Mouse (Mus musculus) kidney, postnatal 0 days (tissue): ENCODE data around the gene Rere. TPM values are rescaled to one million over a fixed set of nuclear protein-coding genes. Genes with fewer than 3 reads are reported as not detected.

Source experiments
- ATAC-seq: fragments of 200-750 bp; cut with Nextera tagmentation; replicated peaks from 2 replicates; pipeline ENCODE4 v1.8.0; 2017; ENCODE audit warnings: low read depth, moderate number of reproducible peaks, moderate TSS enrichment, moderate library complexity; ENCODE audit not compliant: low FRiP score
- DNase-seq: peaks from one replicate; pipeline ENCODE4 v3.0.0-alpha.2; 2016; ENCODE audit warnings: low spot score
- H3K27ac ChIP-seq: fragments of 300-500 bp; sonication (generic); 2 replicates; pipeline ENCODE4 v1.5.1; 2014; ENCODE audit warnings: mild to moderate bottlenecking
- H3K27me3 ChIP-seq: fragments of 300-500 bp; sonication (generic); 2 replicates; pipeline ENCODE4 v1.6.1; 2014; ENCODE audit warnings: low read length, mixed read lengths; ENCODE audit not compliant: insufficient read depth
- H3K36me3 ChIP-seq: fragments of 300-500 bp; sonication (generic); 2 replicates; pipeline ENCODE4 v1.6.1; 2014; ENCODE audit warnings: low read length, mixed read lengths; ENCODE audit not compliant: insufficient read depth
- H3K4me1 ChIP-seq: fragments of 300-500 bp; sonication (generic); replicated peaks from 2 replicates; pipeline ENCODE4 v1.6.1; 2014; ENCODE audit warnings: antibody characterized with exemption, low read length, mixed read lengths; ENCODE audit not compliant: insufficient read depth
- H3K4me2 ChIP-seq: fragments of 300-500 bp; sonication (generic); 2 replicates; pipeline ENCODE4 v1.6.1; 2014; ENCODE audit warnings: mild to moderate bottlenecking, low read length, moderate library complexity, mixed read lengths
- H3K4me3 ChIP-seq: fragments of 300-500 bp; sonication (generic); replicated peaks from 2 replicates; pipeline ENCODE4 v1.5.1; 2014; ENCODE audit warnings: low read depth, low read length
- H3K9ac ChIP-seq: fragments of 300-500 bp; sonication (generic); 2 replicates; pipeline ENCODE4 v1.6.1; 2014; ENCODE audit warnings: low read depth, low read length
- H3K9me3 ChIP-seq: fragments of 300-500 bp; sonication (generic); replicated peaks from 2 replicates; pipeline ENCODE4 v1.6.1; 2016; ENCODE audit warnings: low read length, inconsistent platforms, mixed read lengths
- CTCF ChIP-seq: IDR thresholded peaks from 2 replicates; pipeline ENCODE4 v1.5.1; 2016; ENCODE audit warnings: antibody characterized with exemption, low read depth, mild to moderate bottlenecking, moderate library complexity
- whole genome bisulfite sequencing: fragments of 180-500 bp; shearing (Covaris S2); extraction: QIAGEN DNeasy Blood & Tissue Kit; methylation state at CpG from one replicate; pipeline ENCODE4 v1.1.7; 2014; 5-methylcytosine and 5-hydroxymethylcytosine counted together
- polyA plus RNA-seq: library from polyadenylated mRNA; unstranded; fragments of >200 nt; fragmentation: Nextera tagmentation; extraction: Ambion mirVana; gene quantifications from 2 replicates; pipeline ENCODE4 v1.2.1, GENCODE M21; 2015

The Rere gene
- polyA plus RNA-seq, 1 experiment from 2014 or later, result 29.8 TPM

DNA sequence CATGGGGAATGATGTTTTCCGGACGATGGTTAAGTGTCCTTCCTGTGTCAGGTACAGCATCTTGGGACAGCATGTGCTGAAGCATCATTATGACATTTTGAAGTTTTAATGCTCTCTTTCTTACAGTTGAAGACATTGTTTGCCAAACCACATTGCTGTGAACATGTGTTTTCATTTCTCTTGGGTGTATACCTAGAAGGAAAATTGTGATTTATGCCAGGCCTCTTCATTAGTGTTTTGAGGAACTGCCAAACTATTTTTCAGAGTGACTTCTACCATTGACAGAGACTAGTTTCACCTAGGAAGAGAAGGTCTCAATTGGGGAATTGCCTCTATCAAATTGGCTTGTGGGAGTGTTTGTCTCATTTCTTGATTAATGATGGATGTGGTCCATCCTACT lies 44.6 kb downstream of the Rere start:
- Histone ChIP-seq H3K36me3 (no peaks in the 10 kb centered on the region), H3K9ac (no peak overlapping the region), H3K9me3 (no peaks in the 10 kb centered on the region), H3K27me3 (no peaks in the 10 kb centered on the region), H3K4me2 (no peak overlapping the region), H3K27ac (no peak overlapping the region), H3K4me3 (no peak overlapping the region), H3K4me1 (no peaks in the 10 kb centered on the region)
- ATAC-seq (no peak), DNase-seq (no peak)
- 79% methylated on average over 2 of the region's 2 CpGs for WGBS
- no peak for TF ChIP-seq CTCF

DNA sequence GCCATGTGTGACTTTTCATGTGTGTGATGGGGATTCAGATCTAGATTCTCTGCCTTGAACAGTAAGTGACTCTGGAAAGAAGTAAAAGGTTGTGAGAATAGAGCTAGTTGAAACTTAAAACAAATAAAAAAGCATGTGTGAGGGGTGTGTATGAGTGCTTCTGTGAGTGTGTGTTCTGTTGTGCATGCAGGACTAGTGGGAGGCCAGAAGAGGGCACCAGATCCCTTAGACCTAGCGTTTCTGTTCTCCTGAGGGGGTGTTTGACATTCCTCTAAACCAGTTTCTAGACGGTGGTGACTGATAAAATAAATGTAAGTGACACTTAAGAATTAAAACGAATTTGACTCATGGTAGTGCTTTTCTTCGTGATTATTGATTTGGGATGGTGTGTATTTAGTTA lies 46.0 kb downstream of the Rere start:
- Histone ChIP-seq H3K4me3 (no peak overlapping the region), H3K9me3 (no peaks in the 10 kb centered on the region), H3K4me1 (no peaks in the 10 kb centered on the region), H3K4me2 (no peak overlapping the region), H3K36me3 (no peaks in the 10 kb centered on the region), H3K9ac (no peak overlapping the region), H3K27me3 (no peaks in the 10 kb centered on the region), H3K27ac (no peak overlapping the region)
- DNase-seq (no peak), ATAC-seq (no peak)
- 88% methylated on average over 4 of the region's 4 CpGs for whole genome bisulfite sequencing
- TF ChIP-seq CTCF, result peak; percentile 46

DNA sequence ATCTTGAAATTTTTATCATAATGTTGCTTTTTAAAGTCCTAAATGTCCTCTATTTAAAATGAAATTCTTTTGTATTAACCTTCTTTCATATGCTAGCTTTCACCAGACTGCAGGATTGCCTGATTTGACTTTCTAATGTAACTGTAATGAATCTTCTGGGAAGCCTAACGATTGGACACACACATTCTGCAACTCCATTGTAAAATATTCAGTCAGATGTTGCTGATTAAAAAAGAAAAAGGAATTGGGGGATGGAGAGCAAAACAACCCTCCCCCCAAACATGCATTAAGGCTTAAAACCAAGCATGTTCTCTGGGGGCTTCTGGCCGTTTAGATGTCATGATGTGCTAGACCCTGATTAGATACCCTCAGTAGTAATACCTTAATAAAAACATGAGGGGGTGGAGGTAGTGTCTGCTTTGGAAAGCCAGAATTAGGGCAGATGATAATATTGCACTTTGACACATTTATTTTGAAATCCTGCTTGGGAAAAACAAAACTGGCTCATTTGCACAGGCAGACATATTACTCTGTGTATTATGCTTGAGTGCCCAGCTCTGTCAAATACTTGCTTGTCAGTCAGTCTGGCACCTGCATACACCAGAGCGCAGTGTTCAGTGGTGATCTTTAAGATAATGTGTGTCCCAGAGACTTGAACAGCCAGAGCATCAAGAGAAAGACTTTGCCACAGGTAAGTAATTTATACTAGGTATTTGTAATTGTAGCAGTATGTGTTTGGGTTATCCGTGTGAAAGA lies 52.7 kb downstream of the Rere start:
- DNase-seq (no peak), ATAC-seq (no peak)
- Histone ChIP-seq H3K4me2 (no peak overlapping the region), H3K9ac (no peak overlapping the region), H3K27me3 (no peaks in the 10 kb centered on the region), H3K4me1 (no peaks in the 10 kb centered on the region), H3K4me3 (no peak overlapping the region), H3K36me3 (no peaks in the 10 kb centered on the region), H3K9me3 (no peaks in the 10 kb centered on the region), H3K27ac (no peak overlapping the region)
- 62% methylated on average over 4 of the region's 4 CpGs for WGBS
- no peak for TF ChIP-seq CTCF

DNA sequence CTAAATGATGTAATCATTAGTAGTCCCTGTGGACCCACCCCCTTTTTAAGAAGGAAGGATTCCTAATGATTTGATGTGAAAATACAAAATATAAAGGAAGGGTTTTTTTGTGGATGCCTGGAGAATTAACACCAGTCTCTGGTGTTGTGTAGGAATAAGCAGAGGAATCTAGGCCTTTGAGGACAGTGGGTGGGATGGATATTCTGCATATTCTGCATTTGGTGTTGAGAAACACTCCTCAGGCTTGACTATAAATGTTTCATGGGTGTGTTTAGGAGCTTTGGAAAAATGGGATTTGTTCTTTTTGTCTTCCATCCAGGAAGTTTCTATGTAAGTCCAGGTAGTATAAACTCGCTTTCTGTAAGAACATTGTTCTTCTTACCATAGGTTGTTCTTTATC lies 55.8 kb downstream of the Rere start:
- Histone ChIP-seq H3K27me3 (no peaks in the 10 kb centered on the region), H3K4me1 (no peaks in the 10 kb centered on the region), H3K36me3 (no peaks in the 10 kb centered on the region), H3K9ac (no peak overlapping the region), H3K9me3 (no peaks in the 10 kb centered on the region), H3K27ac (no peak overlapping the region), H3K4me2 (no peak overlapping the region), H3K4me3 (no peak overlapping the region)
- ATAC-seq (no peak), DNase-seq (no peak)
- TF ChIP-seq CTCF, result no peak
- WGBS, result 93% methylated on average over 1 of the region's 1 CpGs

DNA sequence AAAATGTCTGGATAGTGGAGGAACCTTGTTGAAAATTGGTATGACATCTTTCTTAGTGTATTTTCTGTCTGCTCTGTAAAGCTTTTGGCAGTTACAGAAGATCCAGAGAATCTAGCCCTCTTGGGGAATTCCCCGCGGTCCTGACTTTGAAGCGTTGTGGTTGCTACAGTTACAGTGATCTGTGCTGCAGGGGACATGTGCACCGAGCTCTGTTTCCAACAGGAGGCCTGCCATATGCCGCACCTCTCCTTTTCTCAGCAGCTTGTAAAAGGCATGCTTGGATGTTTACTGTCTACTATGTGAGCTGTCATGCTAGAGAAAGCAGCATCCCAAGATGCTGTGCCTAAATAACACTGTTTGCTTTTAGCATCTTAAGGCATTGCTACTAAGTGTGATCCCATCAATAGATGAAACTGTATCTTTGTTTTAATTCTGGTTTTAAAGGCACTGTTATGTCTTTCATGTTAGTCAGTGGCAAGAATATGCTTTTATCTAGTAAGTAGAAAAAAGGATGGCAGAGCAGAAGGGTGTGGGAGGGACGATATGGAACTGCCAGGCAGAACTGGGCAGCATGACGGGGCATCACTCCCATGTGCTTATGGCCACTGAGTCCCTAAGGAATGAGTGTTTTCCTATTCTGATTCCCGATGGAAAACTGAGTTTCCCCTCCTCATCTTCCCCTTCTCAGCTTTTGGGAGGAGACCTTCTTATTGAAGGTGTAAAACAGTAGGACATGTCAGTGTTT lies 57.6 kb downstream of the Rere start:
- WGBS, result 38% methylated on average over 8 of the region's 8 CpGs
- ATAC-seq, result no peak
- no peaks in the 10 kb centered on the region for H3K9me3 ChIP-seq
- H3K4me1 ChIP-seq, result no peaks in the 10 kb centered on the region
- no peak overlapping the region for H3K4me3 ChIP-seq
- H3K27ac ChIP-seq, result no peak overlapping the region
- no peak for TF ChIP-seq CTCF
- no peaks in the 10 kb centered on the region for H3K36me3 ChIP-seq
- peak; percentile 57 for DNase-seq
- H3K27me3 ChIP-seq, result no peaks in the 10 kb centered on the region
- H3K9ac ChIP-seq, result no peak overlapping the region
- H3K4me2 ChIP-seq, result no peak overlapping the region

DNA sequence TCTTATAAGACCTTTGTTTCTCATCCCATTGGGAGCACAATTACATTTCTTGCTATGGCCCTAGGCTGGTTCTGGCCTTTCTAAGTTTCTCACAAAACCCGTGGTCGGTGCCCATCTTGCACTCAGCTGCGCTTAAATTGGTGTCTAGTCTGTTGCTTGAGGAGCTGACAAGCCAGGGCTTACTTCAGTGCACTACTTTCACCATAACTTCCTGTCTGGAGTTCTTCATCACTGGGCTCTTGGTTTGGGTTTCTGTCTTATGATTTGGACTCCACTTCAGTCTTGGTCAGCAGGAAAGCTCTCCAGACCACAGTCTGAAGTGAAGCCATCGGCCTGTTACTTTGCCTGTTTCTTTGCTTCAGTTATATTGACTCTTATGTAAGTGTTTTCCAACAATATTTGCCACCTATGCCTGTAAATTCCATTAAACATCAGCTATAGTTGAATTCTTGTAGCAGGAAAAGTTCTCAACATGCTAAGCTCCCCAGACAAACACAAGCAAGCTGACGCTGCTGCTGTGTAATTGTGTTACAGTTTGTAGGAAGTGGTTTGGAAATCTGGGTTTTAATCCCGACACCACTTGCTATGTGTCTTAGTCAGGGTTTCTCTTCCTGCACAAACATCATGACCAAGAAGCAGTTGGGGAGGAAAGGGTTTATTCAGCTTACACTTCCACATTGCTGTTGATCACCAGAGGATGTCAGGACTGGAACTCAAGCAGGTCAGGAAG lies 59.5 kb downstream of the Rere start:
- Histone ChIP-seq H3K36me3 (no peaks in the 10 kb centered on the region), H3K4me1 (no peaks in the 10 kb centered on the region), H3K27ac (no peak overlapping the region), H3K4me2 (no peak overlapping the region), H3K9me3 (no peaks in the 10 kb centered on the region), H3K27me3 (no peaks in the 10 kb centered on the region), H3K9ac (no peak overlapping the region), H3K4me3 (no peak overlapping the region)
- no peak for ATAC-seq
- DNase-seq, result no peak
- TF ChIP-seq CTCF, result no peak
- WGBS, result 90% methylated on average over 6 of the region's 6 CpGs
